Mouse (Mus musculus) bone marrow macrophage, adult 2 months (primary cell): Measurements from ENCODE around the gene 1700020D05Rik.

Source experiments
- CTCF ChIP-seq: IDR thresholded peaks from 2 replicates; pipeline ENCODE4 v1.5.1; 2012; ENCODE audit warnings: low read depth, mild to moderate bottlenecking, low read length, moderate library complexity
- POLR2A ChIP-seq: IDR thresholded peaks from 2 replicates; pipeline ENCODE4 v1.6.1; 2012; ENCODE audit warnings: mild to moderate bottlenecking, low read depth, low read length, borderline replicate concordance

DNA sequence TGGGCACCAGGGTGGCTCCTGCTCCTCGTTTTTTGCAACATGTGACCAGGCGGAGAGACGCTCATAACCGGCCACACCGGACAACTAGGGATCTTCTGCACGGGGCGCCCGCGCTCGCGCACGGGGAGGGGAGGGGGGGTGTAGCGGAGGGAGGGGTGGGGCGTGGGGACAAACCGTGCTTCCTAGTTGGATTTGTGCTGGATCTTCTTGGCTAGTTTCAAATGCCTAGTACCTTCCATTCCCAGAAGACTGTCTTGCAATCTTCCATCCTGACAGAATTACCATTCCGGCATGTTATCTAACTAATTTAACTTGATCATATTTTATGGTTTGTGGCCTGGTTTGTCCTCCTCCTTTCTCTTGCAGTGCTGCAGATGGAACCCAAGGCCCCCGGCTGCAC, at the start of gene 1700020D05Rik:
- TF ChIP-seq POLR2A (no peak), CTCF (no peak)
